Mouse (Mus musculus) limb, embryonic 14.5 days (tissue): Measurements from ENCODE around the gene Ephb1. TPM values are rescaled to one million over a fixed set of nuclear protein-coding genes. Genes with fewer than 3 reads are reported as not detected.

ENCODE experiments used
- ATAC-seq: fragments of 200-750 bp; cut with Nextera tagmentation; 2 replicates; pipeline ENCODE4 v1.8.0; 2017; ENCODE audit warnings: low read depth, moderate number of reproducible peaks, moderate TSS enrichment; ENCODE audit not compliant: low FRiP score
- DNase-seq: peaks from one replicate; pipeline ENCODE4 v3.0.0-alpha.2; 2015; ENCODE audit warnings: low spot score
- H3K27ac ChIP-seq: fragments of 300-500 bp; sonication (generic); replicated peaks from 2 replicates; pipeline ENCODE4 v1.5.1; 2014; ENCODE audit warnings: low read depth, mild to moderate bottlenecking, low read length, moderate library complexity, mixed read lengths
- H3K27me3 ChIP-seq: fragments of 300-500 bp; sonication (generic); 2 replicates; pipeline ENCODE4 v1.6.1; 2014; ENCODE audit warnings: low read length, mixed read lengths; ENCODE audit not compliant: control insufficient read depth, insufficient read depth
- H3K36me3 ChIP-seq: fragments of 300-500 bp; sonication (generic); 2 replicates; pipeline ENCODE4 v1.6.1; 2014; ENCODE audit warnings: mild to moderate bottlenecking, low read length, moderate library complexity, mixed read lengths; ENCODE audit not compliant: control insufficient read depth, insufficient read depth
- H3K4me1 ChIP-seq: fragments of 300-500 bp; sonication (generic); 2 replicates; pipeline ENCODE4 v1.6.1; 2014; ENCODE audit warnings: antibody characterized with exemption, low read length, mixed read lengths; ENCODE audit not compliant: control insufficient read depth, insufficient read depth
- H3K4me2 ChIP-seq: fragments of 300-500 bp; sonication (generic); replicated peaks from 2 replicates; pipeline ENCODE4 v1.6.1; 2014; ENCODE audit warnings: low read depth, mild to moderate bottlenecking, low read length, moderate library complexity; ENCODE audit not compliant: severe bottlenecking
- H3K4me3 ChIP-seq: fragments of 300-500 bp; sonication (generic); replicated peaks from 2 replicates; pipeline ENCODE4 v1.5.1; 2014; ENCODE audit warnings: low read length
- H3K9ac ChIP-seq: fragments of 300-500 bp; sonication (generic); 2 replicates; pipeline ENCODE4 v1.6.1; 2014; ENCODE audit warnings: mild to moderate bottlenecking, low read depth, low read length, moderate library complexity; ENCODE audit not compliant: severe bottlenecking
- H3K9me3 ChIP-seq: fragments of 300-500 bp; sonication (generic); 2 replicates; pipeline ENCODE4 v1.6.1; 2016; ENCODE audit warnings: low read length; ENCODE audit not compliant: control insufficient read depth
- POLR2A ChIP-seq: fragments of 200-500 bp; IDR thresholded peaks from 2 replicates; pipeline ENCODE4 v1.8.0; 2012; ENCODE audit warnings: inconsistent platforms, mild to moderate bottlenecking, moderate library complexity, borderline replicate concordance; ENCODE audit not compliant: insufficient read depth, insufficient read length; ENCODE audit errors: extremely low read depth
- WGBS: fragments of 180-500 bp; shearing (Covaris S2); extraction: QIAGEN DNeasy Blood & Tissue Kit; methylation state at CpG from one replicate; pipeline ENCODE4 v1.1.7; 2014; 5-methylcytosine and 5-hydroxymethylcytosine counted together
- polyA plus RNA-seq, 2 experiments: library from polyadenylated mRNA; depleted of rRNA in 1 of 2; stranded (reverse) in 1 of 2; unstranded in 1 of 2; fragments of >200 nt; fragmentation: Nextera tagmentation in 1 of 2; extraction: Ambion mirVana in 1 of 2; gene quantifications; 2 replicates each; pipeline versions ENCODE4 v1.2.1 to v1.2.3; 2012 to 2014

Gene Ephb1
- polyA plus RNA-seq, 2 experiments, result 4.1 TPM

DNA sequence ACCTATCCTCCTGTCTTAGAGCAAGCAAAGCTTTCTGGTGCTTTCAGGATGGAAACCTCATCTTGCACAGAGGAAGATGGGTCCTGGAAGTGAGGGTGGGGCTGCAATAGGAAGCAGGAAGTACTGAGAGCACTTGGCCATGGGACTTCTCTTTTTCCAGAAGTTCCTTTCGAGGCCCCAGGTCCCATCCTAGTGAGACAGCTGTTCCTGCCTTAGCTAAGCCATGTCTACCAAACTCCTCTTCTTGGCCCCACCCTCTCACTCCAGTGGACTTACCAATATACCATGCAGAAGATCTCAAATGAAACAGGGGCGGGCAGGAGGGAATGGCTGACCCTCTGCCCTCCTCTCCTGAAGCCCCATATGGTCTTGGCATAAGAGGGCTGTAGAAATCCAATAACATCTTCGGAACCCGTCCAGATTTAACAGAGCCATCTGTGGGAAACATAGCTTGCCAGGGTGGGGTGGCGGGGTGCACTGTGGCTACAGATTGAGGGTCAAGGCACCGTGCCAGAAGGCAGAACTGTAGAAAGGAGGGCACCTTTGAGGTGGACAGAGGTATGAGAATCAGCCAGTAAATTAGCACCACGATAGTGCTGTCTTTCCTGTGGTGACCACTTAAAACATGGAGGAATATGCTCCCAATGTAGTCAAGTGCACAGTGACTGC lies 48.9 kb downstream of the Ephb1 start:
- ATAC-seq (no peak), DNase-seq (no peak)
- H3K9me3 ChIP-seq, result no peaks in the 10 kb centered on the region
- H3K4me2 ChIP-seq, result no peak overlapping the region
- no peak overlapping the region for H3K27ac ChIP-seq
- no peak for TF ChIP-seq POLR2A
- no peaks in the 10 kb centered on the region for H3K36me3 ChIP-seq
- 80% methylated on average over 7 of the region's 7 CpGs for WGBS
- no peaks in the 10 kb centered on the region for H3K4me1 ChIP-seq
- no peak overlapping the region for H3K9ac ChIP-seq
- H3K27me3 ChIP-seq, result no peaks in the 10 kb centered on the region
- no peak overlapping the region for H3K4me3 ChIP-seq

DNA sequence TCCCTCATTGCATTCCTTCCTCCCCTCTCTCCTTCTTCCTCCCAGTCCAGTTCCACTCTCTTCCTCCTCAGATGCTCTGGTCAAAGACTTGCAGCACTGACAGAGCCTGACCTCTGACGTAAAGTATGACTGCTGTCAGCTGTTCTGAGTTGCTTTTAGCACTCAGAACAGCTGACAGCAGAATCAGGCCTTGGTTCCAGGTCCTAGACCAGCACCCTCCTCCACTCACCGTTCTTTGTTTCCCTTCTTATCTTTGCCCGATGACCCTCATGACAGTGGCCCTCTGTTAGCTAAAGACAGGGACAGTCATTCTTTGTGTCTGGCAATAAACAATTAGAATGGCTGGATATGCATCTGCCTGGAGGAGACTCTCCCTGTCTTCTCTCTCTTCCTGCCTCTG lies 49.7 kb downstream of the Ephb1 start:
- H3K36me3 ChIP-seq, result no peaks in the 10 kb centered on the region
- H3K27me3 ChIP-seq, result no peaks in the 10 kb centered on the region
- no peaks in the 10 kb centered on the region for H3K4me1 ChIP-seq
- DNase-seq (no peak), ATAC-seq (no peak)
- TF ChIP-seq POLR2A, result no peak
- no peak overlapping the region for H3K27ac ChIP-seq
- no peak overlapping the region for H3K4me3 ChIP-seq
- H3K4me2 ChIP-seq, result no peak overlapping the region
- 55% methylated on average over 3 of the region's 3 CpGs for WGBS
- H3K9me3 ChIP-seq, result no peaks in the 10 kb centered on the region
- H3K9ac ChIP-seq, result no peak overlapping the region

DNA sequence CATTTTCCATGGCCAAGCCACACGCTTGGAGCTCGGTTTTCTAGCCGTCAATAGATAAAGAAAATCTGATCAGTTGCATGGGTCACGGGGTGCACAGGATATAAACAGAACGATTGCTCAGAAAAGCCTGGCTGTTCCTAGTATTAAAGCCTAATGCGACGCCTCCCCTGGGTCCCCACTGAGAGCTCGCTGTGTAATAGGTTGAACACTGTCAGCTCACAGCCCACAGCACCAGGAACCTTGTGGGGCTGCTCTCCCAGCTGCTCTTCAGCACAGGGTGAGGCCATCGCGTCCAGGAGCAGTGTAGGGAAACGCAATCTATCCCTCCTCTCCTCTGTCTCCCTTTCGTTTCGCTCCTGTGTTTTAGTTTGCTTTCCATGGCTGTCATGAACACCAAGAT lies 50.6 kb downstream of the Ephb1 start:
- TF ChIP-seq POLR2A, result no peak
- Histone ChIP-seq H3K27me3 (no peaks in the 10 kb centered on the region), H3K9ac (no peak overlapping the region), H3K27ac (no peak overlapping the region), H3K36me3 (no peaks in the 10 kb centered on the region), H3K4me2 (no peak overlapping the region), H3K4me1 (no peaks in the 10 kb centered on the region), H3K4me3 (no peak overlapping the region), H3K9me3 (no peaks in the 10 kb centered on the region)
- 60% methylated on average over 13 of the region's 13 CpGs for WGBS
- DNase-seq, result no peak
- no peak for ATAC-seq

DNA sequence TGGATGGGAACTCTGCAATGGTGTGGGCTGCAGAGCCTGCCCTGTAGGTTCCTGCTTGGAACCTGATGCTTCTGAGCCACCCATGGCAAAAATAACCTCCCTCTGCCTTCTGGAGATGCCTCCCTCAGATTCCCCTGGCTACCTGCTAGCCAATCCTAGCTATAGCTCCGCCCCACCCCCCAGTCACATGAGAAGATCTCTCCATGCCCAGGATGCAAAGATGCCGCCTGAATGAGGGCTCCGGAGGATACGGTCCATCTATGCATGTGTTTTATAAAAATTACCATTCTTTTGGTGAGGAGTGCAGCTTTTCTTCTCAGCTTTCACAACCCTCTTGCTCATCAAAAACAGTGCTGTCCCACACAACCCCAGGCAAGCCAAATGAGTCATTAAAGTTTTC lies 53.5 kb downstream of the Ephb1 start:
- ATAC-seq (no peak), DNase-seq (no peak)
- Histone ChIP-seq H3K9ac (no peak overlapping the region), H3K4me3 (no peak overlapping the region), H3K4me1 (no peaks in the 10 kb centered on the region), H3K27ac (no peak overlapping the region), H3K36me3 (no peaks in the 10 kb centered on the region), H3K27me3 (no peaks in the 10 kb centered on the region), H3K4me2 (no peak overlapping the region), H3K9me3 (no peaks in the 10 kb centered on the region)
- TF ChIP-seq POLR2A, result no peak
- 87% methylated on average over 4 of the region's 4 CpGs for WGBS

DNA sequence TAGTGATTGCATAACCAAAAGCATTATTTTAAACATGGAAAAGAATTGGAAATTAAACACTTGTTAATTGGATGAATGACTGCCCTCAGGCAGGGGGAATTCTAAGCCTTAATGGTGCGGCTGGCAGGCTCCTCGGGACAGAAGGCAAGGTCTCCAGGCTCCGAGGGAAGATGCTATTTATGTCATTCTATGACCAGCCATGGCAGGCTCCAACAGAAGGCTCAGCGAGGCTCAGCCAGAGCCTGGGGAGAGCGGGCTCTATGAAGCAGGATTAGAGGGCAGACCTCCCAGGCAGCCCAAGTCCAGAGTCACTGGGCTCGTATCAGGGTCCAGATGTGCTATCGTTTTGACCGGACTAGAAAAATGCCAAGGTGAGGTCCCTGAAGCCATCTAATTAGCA lies 55.8 kb downstream of the Ephb1 start:
- 35% methylated on average over 8 of the region's 8 CpGs for WGBS
- Histone ChIP-seq H3K36me3 (no peaks in the 10 kb centered on the region), H3K4me3 (no peak overlapping the region), H3K9me3 (no peaks in the 10 kb centered on the region), H3K27ac (no peak overlapping the region), H3K4me1 (no peaks in the 10 kb centered on the region), H3K9ac (no peak overlapping the region), H3K27me3 (no peaks in the 10 kb centered on the region), H3K4me2 (no peak overlapping the region)
- DNase-seq, result no peak
- no peak for ATAC-seq
- TF ChIP-seq POLR2A, result no peak

DNA sequence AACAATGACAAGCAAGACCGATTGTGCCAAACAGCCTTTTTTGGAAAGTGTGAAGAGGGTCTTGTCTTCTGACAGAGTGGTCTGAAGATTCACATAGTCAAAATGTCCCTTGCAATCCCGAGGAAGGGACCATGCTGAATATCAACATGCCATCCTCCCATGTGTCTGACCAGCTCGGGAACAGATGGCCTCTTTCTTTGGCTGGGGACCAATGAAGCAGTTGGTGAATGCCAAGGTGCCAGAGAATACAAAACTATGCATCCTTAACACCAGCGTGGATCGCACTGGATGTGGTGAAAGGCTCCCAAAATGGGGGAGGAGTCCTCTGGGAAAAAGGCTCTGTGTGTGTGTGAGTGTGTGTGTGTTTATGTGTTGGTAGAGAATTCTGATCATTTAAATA lies 56.5 kb downstream of the Ephb1 start:
- no peak for TF ChIP-seq POLR2A
- ATAC-seq (no peak), DNase-seq (no peak)
- Histone ChIP-seq H3K4me1 (no peaks in the 10 kb centered on the region), H3K36me3 (no peaks in the 10 kb centered on the region), H3K9me3 (no peaks in the 10 kb centered on the region), H3K27ac (no peak overlapping the region), H3K27me3 (no peaks in the 10 kb centered on the region), H3K4me3 (no peak overlapping the region), H3K9ac (no peak overlapping the region), H3K4me2 (no peak overlapping the region)
- 82% methylated on average over 5 of the region's 5 CpGs for WGBS
